Mouse (Mus musculus) cortical plate, adult 2 months (tissue): Measurements from ENCODE around the gene Svs2.

Experiments used
- CTCF ChIP-seq: fragments of 200-500 bp; IDR thresholded peaks from 2 replicates; pipeline ENCODE4 v1.5.1; 2011; ENCODE audit warnings: mild to moderate bottlenecking, control low read depth, low read length; ENCODE audit not compliant: insufficient read depth; ENCODE audit errors: extremely low read depth
- POLR2A ChIP-seq: fragments of 200-500 bp; IDR thresholded peaks from 2 replicates; pipeline ENCODE4 v1.6.1; 2011; ENCODE audit warnings: mild to moderate bottlenecking, low read length, control low read depth; ENCODE audit not compliant: insufficient read depth; ENCODE audit errors: extremely low read depth

- TF ChIP-seq CTCF (peak; percentile 32), POLR2A (no peak)
Observed at GRCm38 (mm10) chr2:164188722-164189121, 49.5 kb downstream of the Svs2 start.
